Mouse (Mus musculus): ENCODE results near the gene Mcm2.
A peak's percentile ranks its signal among the peaks of the same experiment; 100 is the strongest.

Gene Mcm2

DNA sequence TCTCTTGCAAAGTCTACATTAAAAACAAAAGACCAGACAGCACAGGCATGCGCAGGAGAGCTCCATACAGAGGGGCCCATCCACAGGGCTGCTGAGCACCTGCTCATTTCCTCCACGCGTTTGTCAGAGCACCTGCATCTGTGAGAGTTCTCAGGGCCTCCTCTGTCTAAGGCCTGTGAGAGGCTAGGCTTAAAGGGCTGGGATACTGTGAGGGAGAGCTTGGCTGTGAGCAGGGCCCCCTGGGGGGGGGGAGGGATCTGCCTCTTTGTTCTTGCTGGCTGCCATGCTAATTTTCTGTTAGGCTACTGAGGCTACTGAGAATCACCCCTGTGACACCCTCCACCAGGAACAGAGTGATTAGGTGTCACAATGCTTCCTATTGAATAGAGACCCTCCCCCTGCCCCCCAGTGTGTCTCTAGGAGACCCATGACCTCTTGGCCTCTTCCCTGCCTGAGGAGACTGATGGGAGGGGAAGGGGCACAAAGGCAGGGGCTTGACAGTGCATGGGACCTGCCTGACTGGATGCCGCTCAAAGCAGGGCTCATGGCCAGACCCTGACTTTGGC, 27.1 kb upstream of the Mcm2 start:
- no peak for DNase-seq

GRCm38 (mm10) chr6:88924502-88925275, 26.1 kb upstream of the Mcm2 start:
- DNase-seq: peak; percentile 82 to 90

DNA sequence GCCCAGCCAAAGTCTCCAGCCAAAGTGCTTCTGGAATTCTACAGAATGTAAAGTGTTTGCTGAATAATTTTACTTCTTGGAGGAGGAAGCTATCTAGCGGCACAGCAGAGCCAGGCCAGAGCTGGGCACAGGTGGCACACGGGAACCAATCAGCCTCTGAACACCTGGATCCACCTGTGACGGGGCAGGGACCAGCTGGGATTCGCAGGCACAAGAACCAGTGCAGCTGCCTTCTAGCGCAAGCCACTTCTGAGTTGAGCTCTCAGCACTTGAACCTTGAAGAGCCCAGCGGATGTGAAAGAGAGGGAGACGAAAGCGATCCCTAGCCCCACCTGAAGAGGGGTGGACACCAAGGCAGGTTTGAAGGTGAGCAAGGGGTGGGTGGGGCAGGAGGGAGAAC, 20.2 kb upstream of the Mcm2 start:
- peak; percentile 58 to 71 for DNase-seq

- no peak for DNase-seq
Measured at GRCm38 (mm10) chr6:88916153-88916552, 17.6 kb upstream of the Mcm2 start.

DNA sequence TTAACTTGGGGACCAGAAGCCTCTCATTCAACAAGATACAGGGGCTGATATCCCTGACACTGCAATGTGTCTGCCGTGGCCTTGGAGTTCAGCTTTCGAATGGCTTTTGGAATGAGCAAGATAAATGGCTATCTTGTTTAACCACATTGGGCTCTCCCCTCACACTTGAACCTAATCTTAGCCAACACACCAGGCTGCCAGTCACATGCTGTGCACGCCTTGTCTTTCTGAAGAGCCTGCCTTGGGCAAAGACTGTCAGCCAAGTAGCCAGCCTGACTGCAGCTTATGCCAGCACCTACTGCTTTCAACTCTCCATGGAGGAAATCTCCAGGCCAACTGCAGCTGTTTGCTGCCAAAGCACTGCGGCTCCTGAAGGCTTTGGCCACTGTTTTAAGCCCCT, 16.9 kb upstream of the Mcm2 start:
- no peak for DNase-seq

DNA sequence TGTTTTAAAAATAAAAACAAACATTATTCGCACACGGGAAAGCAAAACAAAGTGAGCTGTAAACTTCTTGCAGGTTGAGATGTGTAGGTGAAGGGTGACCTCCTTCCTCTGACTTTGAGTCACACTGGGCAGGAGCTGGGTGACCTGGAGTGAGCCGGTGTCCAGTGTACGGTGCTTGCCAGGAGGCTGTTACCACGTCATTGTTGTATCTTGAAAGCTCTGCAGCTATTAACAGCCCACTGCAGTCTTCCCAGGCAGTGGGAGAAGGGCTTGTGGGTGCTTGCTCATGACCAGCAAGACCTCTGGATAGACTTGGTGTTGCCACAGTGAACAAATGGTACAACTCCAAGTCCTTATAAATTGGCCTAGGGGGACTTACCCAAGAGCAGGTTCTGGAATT, 16.2 kb upstream of the Mcm2 start:
- no peak for DNase-seq

DNA sequence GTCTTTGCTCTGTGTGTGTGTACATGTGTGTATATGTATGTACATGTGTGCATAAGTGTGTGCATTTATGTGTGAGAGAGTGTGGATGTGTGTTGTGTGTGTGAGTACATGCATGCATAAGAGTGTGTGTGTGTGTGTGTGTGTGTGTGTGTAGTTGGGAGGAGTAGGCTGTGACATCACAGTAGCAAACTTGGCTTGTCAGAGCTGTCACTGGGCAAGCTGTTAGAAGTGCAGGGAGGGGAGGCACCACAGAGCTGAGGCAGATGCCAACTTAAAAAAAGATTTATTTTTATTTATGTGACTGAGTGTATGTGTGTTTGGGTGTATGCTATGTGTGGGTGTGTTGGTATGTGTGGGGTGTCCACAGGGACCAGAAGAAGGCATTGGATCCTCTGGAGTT, 14.9 kb upstream of the Mcm2 start:
- no peak for DNase-seq

DNA sequence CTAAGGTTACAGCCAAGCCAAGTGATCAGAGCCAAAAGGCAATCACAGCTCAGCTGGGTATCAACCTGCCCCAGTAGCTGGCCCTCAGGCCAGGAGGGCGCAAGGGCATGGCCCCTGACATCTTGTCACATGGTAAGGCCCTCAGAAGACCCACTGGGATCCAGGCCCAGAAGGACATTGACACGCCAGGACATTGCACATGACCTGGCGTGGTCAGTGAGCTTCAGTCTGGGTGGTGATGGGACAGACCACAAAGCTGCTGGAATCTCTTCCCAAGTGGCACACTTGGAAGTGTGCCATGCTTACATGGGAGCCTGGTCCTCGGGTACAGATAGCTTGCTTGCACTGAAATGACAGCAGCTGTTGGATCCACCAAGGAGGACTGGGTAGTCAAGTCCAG, 14.4 kb upstream of the Mcm2 start:
- no peak for DNase-seq

GRCm38 (mm10) chr6:88909151-88909550, 10.6 kb upstream of the Mcm2 start:
- DNase-seq: no peak

GRCm38 (mm10) chr6:88906369-88907108, 8.0 kb upstream of the Mcm2 start:
- DNase-seq: peak; percentile 74 to 81

- DNase-seq: no peak
Measured at GRCm38 (mm10) chr6:88905042-88905441, 6.5 kb upstream of the Mcm2 start.

- DNase-seq: no peak
Measured at GRCm38 (mm10) chr6:88904456-88904974, 5.9 kb upstream of the Mcm2 start.

DNA sequence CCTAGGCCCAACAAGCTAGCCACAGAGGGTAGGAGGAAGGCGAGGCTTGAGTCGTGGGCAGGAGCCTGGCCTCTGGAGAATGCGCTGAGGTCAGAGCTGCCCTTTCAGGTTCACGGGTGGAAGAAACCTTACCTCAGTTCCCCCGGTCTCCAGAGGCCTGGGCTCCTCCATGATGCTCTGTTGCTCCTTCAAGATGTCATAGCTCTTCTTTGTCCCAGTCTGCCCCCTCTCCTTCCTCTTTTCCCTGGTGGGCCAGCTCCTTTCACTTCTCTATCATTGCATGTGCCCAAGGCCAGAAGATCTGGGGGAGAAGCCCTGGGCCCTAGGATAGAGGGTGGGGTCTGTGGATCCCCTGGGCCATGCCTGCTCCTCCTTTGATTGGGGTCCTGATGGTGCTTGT, 5.1 kb upstream of the Mcm2 start:
- no peak for DNase-seq

DNA sequence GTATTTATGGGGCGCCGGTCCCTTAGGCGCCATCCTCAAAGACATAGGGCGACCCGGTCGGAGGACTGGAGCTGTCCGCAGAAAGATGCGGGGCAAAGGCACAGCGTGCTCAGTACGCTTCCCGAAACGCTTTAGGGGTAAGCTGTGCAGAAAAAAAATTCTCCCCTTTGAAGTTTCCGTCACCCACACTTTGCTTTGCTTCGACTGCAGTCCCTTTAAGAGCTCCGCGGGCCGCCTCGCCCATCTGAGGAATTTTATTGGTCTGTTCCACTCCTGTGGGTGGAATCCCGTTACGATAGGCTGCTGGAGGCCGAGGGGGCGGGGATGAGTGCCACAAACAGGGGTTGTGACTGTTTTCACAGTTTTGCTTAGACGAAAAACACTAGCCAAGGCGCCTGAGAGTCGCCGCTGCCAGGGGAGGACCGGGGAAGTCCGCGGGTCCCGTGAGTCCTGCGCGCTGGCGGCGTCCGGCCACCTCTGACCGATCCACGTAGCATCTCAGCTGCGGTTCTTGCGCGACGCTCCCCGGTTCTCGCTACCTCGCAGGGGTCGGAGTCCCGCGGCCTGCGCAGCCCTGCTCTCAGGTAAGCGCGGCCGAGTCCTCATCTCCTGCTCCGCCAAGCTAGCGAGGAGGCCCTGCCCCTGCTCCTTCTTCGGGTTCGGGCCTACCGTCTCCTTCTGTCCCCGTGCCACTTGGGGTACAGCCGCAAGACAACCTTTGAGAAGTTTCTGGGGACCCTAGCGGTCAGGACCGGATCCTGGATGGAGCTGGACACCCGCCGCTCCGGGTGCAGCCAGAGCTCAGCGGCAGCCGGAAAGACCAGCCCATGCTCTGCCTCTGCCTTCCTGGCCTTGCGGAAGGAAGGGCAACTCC, 3.6 kb upstream of the Mcm2 start, which contains the start of gene Tpra1:
Tpra1 (plus strand) TSS at position 305 of the 874 bp plus-strand sequence.
- peak; percentile 97 for DNase-seq

GRCm38 (mm10) chr6:88901471-88901870, 2.9 kb upstream of the Mcm2 start:
- DNase-seq: peak; percentile 48 to 51

DNA sequence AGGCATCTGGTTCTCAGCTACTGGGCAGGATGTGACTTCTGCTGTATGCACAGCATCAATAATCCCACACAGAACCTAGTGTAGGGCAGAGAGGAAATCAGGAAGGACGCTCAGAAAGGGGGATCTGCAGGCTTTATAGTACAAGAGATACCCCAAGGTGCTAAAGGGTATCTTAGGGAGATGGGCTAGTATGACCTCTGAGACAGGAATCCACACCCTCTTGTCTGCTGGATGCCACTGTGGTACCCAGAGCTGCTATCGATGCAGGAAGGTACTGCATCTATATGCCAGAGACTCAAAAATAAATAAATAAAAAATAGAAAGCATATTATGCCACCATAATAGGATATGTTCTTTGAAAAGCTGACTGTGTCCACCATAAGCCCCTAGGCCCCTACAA, 1.0 kb upstream of the Mcm2 start:
- no peak for DNase-seq

DNA sequence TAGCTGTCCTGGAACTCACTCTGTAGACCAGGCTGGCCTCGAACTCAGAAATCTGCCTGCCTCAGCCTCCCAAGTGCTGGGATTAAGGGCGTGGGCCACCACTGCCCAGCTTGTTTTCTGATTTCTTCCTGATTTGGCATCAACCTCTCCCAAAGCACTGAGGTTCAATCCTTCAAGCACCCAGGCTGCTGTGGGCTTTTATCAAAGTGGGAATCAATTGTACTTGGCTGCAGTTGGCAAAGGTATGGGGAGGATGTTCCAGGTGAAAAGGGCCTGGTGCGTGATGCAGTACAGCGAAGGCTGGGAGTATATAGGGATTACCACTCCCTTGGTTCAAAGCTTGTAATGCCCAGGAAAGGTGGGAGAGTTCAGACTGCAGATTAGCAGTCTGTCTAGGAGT, 506 bp upstream of the Mcm2 start:
- DNase-seq: no peak

DNA sequence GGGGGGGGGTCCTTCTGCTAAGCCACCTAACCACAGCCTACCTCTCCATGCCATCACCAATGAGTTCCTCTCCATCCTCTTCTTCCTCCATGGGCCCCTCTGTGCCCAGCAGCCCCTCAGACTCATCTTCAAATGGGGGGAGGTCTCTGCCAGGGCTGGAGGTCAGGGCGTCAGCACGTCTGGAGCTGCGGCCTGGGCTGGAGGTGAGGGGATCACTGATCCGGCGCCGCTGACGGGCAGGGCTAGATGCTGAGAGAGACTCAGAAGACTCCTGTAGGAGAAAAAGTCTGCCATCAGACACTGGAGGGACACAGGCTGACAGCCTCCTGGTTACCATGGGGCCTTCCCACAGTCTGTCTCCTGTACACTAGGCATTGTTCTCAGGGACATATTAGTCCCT, 1.3 kb downstream of the Mcm2 start:
- DNase-seq: no peak

- no peak for DNase-seq
Measured at GRCm38 (mm10) chr6:88895943-88896342, 2.6 kb downstream of the Mcm2 start.

DNA sequence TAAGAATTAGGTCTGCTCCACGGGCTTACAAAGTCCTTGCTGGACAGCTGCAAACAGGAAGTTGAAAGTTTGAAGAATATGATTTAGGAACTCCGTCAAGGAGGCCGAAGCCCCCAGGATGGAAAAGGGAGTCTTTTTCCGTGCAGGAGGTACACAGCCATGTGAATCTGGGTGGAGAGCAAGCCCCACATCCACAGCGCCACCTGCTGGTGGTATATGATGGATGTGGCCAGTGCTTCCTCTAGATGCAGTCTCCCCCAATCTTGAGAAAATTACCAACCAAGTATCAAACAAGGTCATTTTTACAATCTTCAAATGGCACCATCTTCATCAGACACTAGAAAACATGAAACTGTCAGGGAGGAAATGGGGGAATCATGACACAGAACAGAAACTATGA, 5.0 kb downstream of the Mcm2 start:
- DNase-seq: peak in 1 of 2 experiments; percentile 38

- DNase-seq: no peak
Measured at GRCm38 (mm10) chr6:88890832-88891231, 7.7 kb downstream of the Mcm2 start.

GRCm38 (mm10) chr6:88889410-88890042, 9.1 kb downstream of the Mcm2 start:
- DNase-seq: peak in 1 of 2 experiments; percentile 35
